Mouse (Mus musculus) kidney, adult 8-10 months (tissue): ENCODE results near the gene Taf11.
A peak's percentile ranks its signal among the peaks of the same experiment; 100 is the strongest.

Source experiments
- DNase-seq, 2 experiments: peaks; one replicate each; pipeline ENCODE4 v3.0.0; 2022

Gene Taf11

GRCm38 (mm10) chr17:27916366-27916765 lies 6.7 kb upstream of the Taf11 start:
- DNase-seq: no peak

- DNase-seq: no peak
Measured at GRCm38 (mm10) chr17:27914742-27915141, 5.1 kb upstream of the Taf11 start.

- DNase-seq: no peak
Measured at GRCm38 (mm10) chr17:27911371-27911770, 1.7 kb upstream of the Taf11 start.

- peak; percentile 85 to 86 for DNase-seq
Measured at GRCm38 (mm10) chr17:27908888-27909621, 589 bp downstream of the Taf11 start, which contains the start of gene Anks1. Gene Anks1, plus strand, starts transcription at chr17:27909306.

- DNase-seq: no peak
Measured at GRCm38 (mm10) chr17:27908206-27908887, 1.3 kb downstream of the Taf11 start.

- peak; percentile 92 to 94 for DNase-seq
Measured at GRCm38 (mm10) chr17:27907512-27908205, 2.0 kb downstream of the Taf11 start.

GRCm38 (mm10) chr17:27886499-27887210 lies 23.0 kb downstream of the Taf11 start:
- DNase-seq: no peak

GRCm38 (mm10) chr17:27883994-27884393 lies 25.6 kb downstream of the Taf11 start:
- no peak for DNase-seq

GRCm38 (mm10) chr17:27883129-27883528 lies 26.5 kb downstream of the Taf11 start:
- no peak for DNase-seq

GRCm38 (mm10) chr17:27881518-27881917 lies 28.1 kb downstream of the Taf11 start:
- DNase-seq: peak in 1 of 2 experiments; percentile 32

GRCm38 (mm10) chr17:27874510-27874909 lies 35.1 kb downstream of the Taf11 start:
- DNase-seq: no peak

GRCm38 (mm10) chr17:27873583-27873982 lies 36.1 kb downstream of the Taf11 start:
- no peak for DNase-seq

GRCm38 (mm10) chr17:27871851-27872250 lies 37.8 kb downstream of the Taf11 start:
- DNase-seq: no peak

- DNase-seq: no peak
Measured at GRCm38 (mm10) chr17:27866737-27867136, 42.9 kb downstream of the Taf11 start.

GRCm38 (mm10) chr17:27865461-27865860 lies 44.2 kb downstream of the Taf11 start:
- DNase-seq: no peak

GRCm38 (mm10) chr17:27859131-27859530 lies 50.5 kb downstream of the Taf11 start:
- no peak for DNase-seq

- no peak for DNase-seq
Measured at GRCm38 (mm10) chr17:27857649-27858475, 51.8 kb downstream of the Taf11 start.

- peak; percentile 54 to 67 for DNase-seq
Measured at GRCm38 (mm10) chr17:27856798-27857648, 52.6 kb downstream of the Taf11 start.

GRCm38 (mm10) chr17:27856265-27856797 lies 53.3 kb downstream of the Taf11 start, which contains the start of gene Uhrf1bp1:
Gene Uhrf1bp1, plus strand, starts transcription at chr17:27856441.
- DNase-seq: peak; percentile 71 to 77
